Mouse (Mus musculus) MEL (cell line): ENCODE data around the gene Dffa. TPM values are rescaled to one million over a fixed set of nuclear protein-coding genes. Genes with fewer than 3 reads are reported as not detected.

Experiments used
- DNase-seq: peaks from one replicate; pipeline ENCODE4 v3.0.0; 2011; ENCODE audit warnings: low read depth, low spot score
- H3K27ac ChIP-seq: 2 replicates; pipeline ENCODE4 v1.5.1; 2012; ENCODE audit warnings: low read depth, mild to moderate bottlenecking, control low read depth, low read length, moderate library complexity; ENCODE audit not compliant: control insufficient read depth
- H3K27me3 ChIP-seq, 2 experiments: fragments of 150-350 bp in 1 of 2; sonication (generic) in 1 of 2; 2 replicates each; pipeline ENCODE4 v1.6.1; 2012; ENCODE audit warnings: low read length in 2 of 2, mild to moderate bottlenecking in 2 of 2, improper control_type of control experiment in 1 of 2, moderate library complexity in 1 of 2; ENCODE audit not compliant: insufficient read depth in 2 of 2, control insufficient read depth in 1 of 2
- H3K36me3 ChIP-seq, 2 experiments: 2 replicates each; pipeline ENCODE4 v1.6.1; 2012 to 2014; ENCODE audit warnings: low read length in 2 of 2, improper control_type of control experiment in 1 of 2, inconsistent platforms in 1 of 2, mild to moderate bottlenecking in 1 of 2; ENCODE audit not compliant: insufficient read depth in 2 of 2, control insufficient read depth in 1 of 2
- H3K4me1 ChIP-seq, 2 experiments: fragments of 150-350 bp in 1 of 2; sonication (generic) in 1 of 2; 2 replicates each; pipeline ENCODE4 v1.6.1; 2012; ENCODE audit warnings: low read length in 2 of 2, improper control_type of control experiment in 1 of 2, mild to moderate bottlenecking in 1 of 2; ENCODE audit not compliant: insufficient read depth in 2 of 2, control insufficient read depth in 1 of 2
- H3K4me3 ChIP-seq, 2 experiments: fragments of 150-350 bp in 1 of 2; sonication (generic) in 1 of 2; 2 replicates each; pipeline ENCODE4 v1.5.1; 2012; ENCODE audit warnings: low read depth in 2 of 2, low read length in 2 of 2, mild to moderate bottlenecking in 2 of 2, moderate library complexity in 2 of 2, control low read depth in 1 of 2, improper control_type of control experiment in 1 of 2; ENCODE audit not compliant: control insufficient read depth in 1 of 2, insufficient read depth in 1 of 2
- H3K79me2 ChIP-seq: 2 replicates; pipeline ENCODE4 v1.6.1; 2012; ENCODE audit warnings: mild to moderate bottlenecking, low read length, moderate library complexity; ENCODE audit not compliant: control insufficient read depth, poor library complexity, insufficient read depth
- H3K9ac ChIP-seq: 2 replicates; pipeline ENCODE4 v1.6.1; 2012; ENCODE audit warnings: low read depth, mild to moderate bottlenecking, control low read depth, low read length, moderate library complexity; ENCODE audit not compliant: control insufficient read depth, poor library complexity, severe bottlenecking
- H3K9me3 ChIP-seq: fragments of 150-350 bp; sonication (generic); replicated peaks from 2 replicates; pipeline ENCODE4 v1.6.1; 2012; ENCODE audit warnings: mild to moderate bottlenecking, low read length, improper control_type of control experiment, moderate library complexity; ENCODE audit not compliant: insufficient read depth
- BHLHE40 ChIP-seq: IDR thresholded peaks from 2 replicates; pipeline ENCODE4 v1.6.1; 2012; ENCODE audit warnings: low read depth, mild to moderate bottlenecking, inconsistent platforms, low read length, improper control_type of control experiment, borderline replicate concordance
- CTCF ChIP-seq, 3 experiments: IDR thresholded peaks in 2 of 3; conservative IDR thresholded peaks in 1 of 3; 2 replicates each; pipeline ENCODE4 v1.5.1; 2011 to 2012; ENCODE audit warnings: low read length in 3 of 3, low read depth in 2 of 3, mild to moderate bottlenecking in 2 of 3, improper control_type of control experiment in 1 of 3, inconsistent platforms in 1 of 3, mixed read lengths in 1 of 3, moderate library complexity in 1 of 3; ENCODE audit not compliant: control insufficient read depth in 1 of 3, insufficient read depth in 1 of 3, poor library complexity in 1 of 3, severe bottlenecking in 1 of 3
- E2F4 ChIP-seq: IDR thresholded peaks from 2 replicates; pipeline ENCODE4 v1.6.1; 2011; ENCODE audit warnings: low read depth, low read length, improper control_type of control experiment, borderline replicate concordance
- EP300 ChIP-seq, 2 experiments: IDR thresholded peaks; 2 replicates each; pipeline ENCODE4 v1.6.1; 2011; ENCODE audit warnings: improper control_type of control experiment in 2 of 2, low read length in 2 of 2, low read depth in 1 of 2, mild to moderate bottlenecking in 1 of 2
- HCFC1 ChIP-seq: IDR thresholded peaks from 2 replicates; pipeline ENCODE4 v1.6.1; 2012; ENCODE audit warnings: low read depth, mild to moderate bottlenecking, inconsistent platforms, low read length, improper control_type of control experiment, moderate library complexity
- MAX ChIP-seq: IDR thresholded peaks from 2 replicates; pipeline ENCODE4 v1.6.1; 2011; ENCODE audit warnings: low read length, improper control_type of control experiment
- MAZ ChIP-seq: IDR thresholded peaks from 2 replicates; pipeline ENCODE4 v1.6.1; 2012; ENCODE audit warnings: low read depth, mild to moderate bottlenecking, inconsistent platforms, low read length, improper control_type of control experiment
- MYB ChIP-seq: IDR thresholded peaks from 2 replicates; pipeline ENCODE4 v1.6.1; 2011; ENCODE audit warnings: mild to moderate bottlenecking, low read depth, low read length, improper control_type of control experiment
- NELFE ChIP-seq: IDR thresholded peaks from 2 replicates; pipeline ENCODE4 v1.6.1; 2011; ENCODE audit warnings: low read depth, low read length, improper control_type of control experiment
- POLR2AphosphoS2 ChIP-seq: IDR thresholded peaks from 2 replicates; pipeline ENCODE4 v1.6.1; 2011; ENCODE audit warnings: low read length, improper control_type of control experiment
- POLR2AphosphoS5 ChIP-seq: IDR thresholded peaks from 2 replicates; pipeline ENCODE4 v1.6.1; 2012; ENCODE audit warnings: low read depth, borderline replicate concordance, mild to moderate bottlenecking, inconsistent platforms, low read length, moderate library complexity, mixed read lengths
- RAD21 ChIP-seq: IDR thresholded peaks from 2 replicates; pipeline ENCODE4 v1.6.1; 2011; ENCODE audit warnings: mild to moderate bottlenecking, low read depth, low read length, improper control_type of control experiment
- RCOR1 ChIP-seq: IDR thresholded peaks from 2 replicates; pipeline ENCODE4 v1.6.1; 2012; ENCODE audit warnings: low read depth, mild to moderate bottlenecking, inconsistent platforms, low read length, improper control_type of control experiment
- SIN3A ChIP-seq: IDR thresholded peaks from 2 replicates; pipeline ENCODE4 v1.6.1; 2012; ENCODE audit warnings: low read length, improper control_type of control experiment, inconsistent platforms
- TBP ChIP-seq: IDR thresholded peaks from 2 replicates; pipeline ENCODE4 v1.8.0; 2011; ENCODE audit warnings: low read depth, low read length, improper control_type of control experiment
- ZKSCAN1 ChIP-seq: IDR thresholded peaks from 2 replicates; pipeline ENCODE4 v1.6.1; 2012; ENCODE audit warnings: low read depth, mild to moderate bottlenecking, inconsistent platforms, low read length, improper control_type of control experiment, moderate library complexity
- ZNF384 ChIP-seq: IDR thresholded peaks from 2 replicates; pipeline ENCODE4 v1.6.1; 2012; ENCODE audit warnings: low read depth, mild to moderate bottlenecking, inconsistent platforms, low read length, improper control_type of control experiment
- polyA plus RNA-seq, 2 experiments: library from polyadenylated mRNA; stranded (reverse) in 1 of 2; unstranded in 1 of 2; fragments of >175 nt in 1 of 2; fragments of >200 nt in 1 of 2; gene quantifications; 2 replicates each; pipeline versions ENCODE4 v1.2.1 to v1.2.4; 2012; ENCODE audit warnings: low replicate concordance in 2 of 2, low read depth in 1 of 2; ENCODE audit not compliant: insufficient read length in 2 of 2, insufficient read depth in 1 of 2, missing spikeins in 1 of 2
- total RNA-seq: library from RNA; depleted of rRNA; stranded (reverse); fragments of 300-350 nt; gene quantifications from 2 replicates; pipeline ENCODE4 v1.2.3, GENCODE M21; 2012

Gene Dffa
- total and polyA plus RNA-seq, 3 experiments = 20.2 to 33.0 TPM; not detected in 1

DNA sequence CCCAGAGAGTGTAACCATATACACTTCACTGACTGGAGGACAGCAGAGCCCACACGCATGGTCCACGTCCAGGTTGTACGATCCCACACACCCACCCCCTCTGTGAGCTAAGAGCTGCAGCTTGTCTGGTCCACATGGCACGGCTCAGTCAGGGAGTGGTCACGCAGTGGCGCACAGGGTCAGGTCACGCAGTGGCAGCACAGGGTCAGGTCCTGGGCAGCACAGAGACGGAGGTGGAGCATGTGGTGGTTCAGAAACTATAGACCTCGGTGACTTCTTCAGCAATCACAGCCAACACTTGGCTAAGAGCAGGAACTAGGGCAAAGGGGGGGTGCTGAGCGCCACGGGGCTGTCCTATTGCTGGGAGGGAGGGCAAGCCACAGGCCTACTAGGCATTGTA is 46.3 kb downstream of the Dffa start:
- no peaks in the 10 kb centered on the region for H3K79me2 ChIP-seq
- DNase-seq = no peak
- H3K27me3 ChIP-seq = no peaks in the 10 kb centered on the region
- no peak overlapping the region for H3K9ac ChIP-seq
- no peak overlapping the region for H3K4me3 ChIP-seq
- peaks cover 0 to 6% of the 10 kb centered on the region in 2 experiments; a peak in 3 of 4 replicates for H3K36me3 ChIP-seq
- H3K9me3 ChIP-seq = no peaks in the 10 kb centered on the region
- no peak overlapping the region for H3K27ac ChIP-seq
- TF ChIP-seq E2F4 (no peak), BHLHE40 (no peak), MAX (no peak), MAZ (no peak)
- no peaks in the 10 kb centered on the region; a peak in 1 of 4 replicates for H3K4me1 ChIP-seq

DNA sequence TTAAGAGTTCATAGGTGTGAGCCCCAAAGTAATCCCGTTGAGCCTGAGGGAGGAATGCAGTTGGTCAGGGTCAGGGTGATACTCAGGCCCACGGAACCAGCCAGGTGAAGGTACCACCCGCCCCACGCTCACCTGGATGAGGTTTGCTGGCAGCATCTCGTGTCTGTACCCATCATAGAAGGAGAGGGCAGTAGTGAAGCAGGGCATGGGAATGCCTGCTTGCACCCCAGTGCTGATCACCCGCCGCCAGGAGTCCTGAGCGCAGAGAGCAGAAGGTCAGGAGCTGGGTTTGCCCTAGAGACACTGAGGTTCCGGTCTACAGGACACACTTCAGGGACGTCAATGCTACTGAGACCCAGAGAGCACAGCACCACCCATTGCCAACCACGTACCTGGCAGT is 46.8 kb downstream of the Dffa start:
- H3K27ac ChIP-seq = no peak overlapping the region

DNA sequence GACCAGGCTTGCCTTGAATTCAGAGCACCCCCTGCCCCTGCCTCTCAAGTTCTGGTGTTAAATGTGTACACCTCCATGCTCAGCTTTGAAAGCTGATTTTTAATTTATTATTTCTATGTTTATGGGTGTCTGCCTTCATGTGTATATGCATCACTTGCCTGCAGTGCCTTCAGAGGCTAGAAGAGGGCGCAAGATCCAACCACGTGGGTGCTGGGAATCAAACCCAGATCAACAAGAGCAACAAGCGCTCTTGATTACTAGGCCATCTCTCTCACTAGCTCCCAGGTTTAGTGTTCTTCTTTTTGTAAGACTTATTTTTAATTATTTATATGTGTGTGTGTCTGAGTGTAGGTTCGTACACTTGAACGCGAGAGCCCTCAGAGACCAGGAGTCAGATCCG is 50.9 kb downstream of the Dffa start:
- H3K27ac ChIP-seq = no peak overlapping the region
- peaks cover 14 to 17% of the 10 kb centered on the region in 2 experiments for H3K36me3 ChIP-seq
- H3K27me3 ChIP-seq = no peaks in the 10 kb centered on the region
- no peak for DNase-seq
- no peaks in the 10 kb centered on the region for H3K9me3 ChIP-seq
- H3K9ac ChIP-seq = no peak overlapping the region
- no peak for TF ChIP-seq SIN3A
- peak in 2 of 3 experiments; percentile 10 to 22; a peak in 3 of 6 replicates for TF ChIP-seq CTCF (IDR thresholded peaks at IDR 0.05 in 2 of 3, conservative IDR thresholded peaks at IDR 0.05 in 1 of 3; ENCODE audit: control insufficient read depth in 1 of 3, insufficient read depth in 1 of 3, low read depth in 2 of 3, low read length in 3 of 3, poor library complexity in 1 of 3, severe bottlenecking in 1 of 3)
- TF ChIP-seq, all 39 proteins: peak for 1
- Histone ChIP-seq H3K4me3 (no peak overlapping the region), H3K4me1 (peaks cover 11 to 15% of the 10 kb centered on the region in 2 experiments), H3K79me2 (no peaks in the 10 kb centered on the region)

More for the DNA sequence above, 46.8 kb downstream of the Dffa start:
- no peaks in the 10 kb centered on the region for H3K79me2 ChIP-seq
- no peak overlapping the region for H3K4me3 ChIP-seq
- no peaks in the 10 kb centered on the region; a peak in 1 of 4 replicates for H3K4me1 ChIP-seq
- TF ChIP-seq EP300 (IDR thresholded peaks at IDR 0.05; ENCODE audit: low read depth in 1 of 2, low read length in 2 of 2) (no peak), E2F4 (no peak)
- H3K9me3 ChIP-seq = no peaks in the 10 kb centered on the region
- H3K36me3 ChIP-seq = peaks cover 0 to 6% of the 10 kb centered on the region in 2 experiments; a peak in 3 of 4 replicates
- H3K27me3 ChIP-seq = no peaks in the 10 kb centered on the region
- no peak overlapping the region for H3K9ac ChIP-seq
- no peak for DNase-seq

DNA sequence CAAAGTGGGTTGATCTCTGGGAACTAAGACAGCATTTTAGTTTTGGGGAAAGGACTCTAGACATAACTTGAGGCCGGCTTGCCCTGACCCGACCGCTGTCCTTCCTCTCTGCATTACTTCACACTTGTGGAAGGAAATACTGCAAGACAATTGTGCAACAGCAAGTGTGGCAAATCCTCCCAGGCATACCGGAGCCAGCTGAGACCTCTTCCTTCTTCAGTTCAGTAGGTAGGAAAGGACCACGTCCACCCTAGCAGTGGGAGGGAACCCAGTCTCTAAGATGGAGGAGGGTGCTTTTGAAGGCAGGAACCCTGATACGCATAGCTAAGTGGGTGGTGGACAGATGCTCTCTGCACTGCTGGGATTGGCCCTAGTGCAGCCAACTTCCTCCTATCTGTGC is 51.8 kb downstream of the Dffa start:
- no peak for TF ChIP-seq POLR2AphosphoS2
- TF ChIP-seq MAX = no peak
- TF ChIP-seq POLR2AphosphoS5 = no peak
- TF ChIP-seq MYB = no peak
- TF ChIP-seq RCOR1 = no peak
- TF ChIP-seq E2F4 = no peak
- no peak for TF ChIP-seq BHLHE40
- TF ChIP-seq TBP = no peak
- TF ChIP-seq RAD21 = no peak
- no peak for TF ChIP-seq HCFC1
- no peak for TF ChIP-seq ZNF384
- TF ChIP-seq NELFE = no peak
- no peak for TF ChIP-seq MAZ
- TF ChIP-seq ZKSCAN1 = no peak
- TF ChIP-seq SIN3A = no peak
- DNase-seq = no peak
- H3K79me2 ChIP-seq = no peaks in the 10 kb centered on the region
- H3K4me3 ChIP-seq = no peak overlapping the region
- no peak overlapping the region for H3K27ac ChIP-seq
- H3K36me3 ChIP-seq = peaks cover 14 to 25% of the 10 kb centered on the region in 2 experiments
- no peaks in the 10 kb centered on the region for H3K27me3 ChIP-seq
- H3K4me1 ChIP-seq = peaks cover 12 to 23% of the 10 kb centered on the region in 2 experiments
- no peak overlapping the region for H3K9ac ChIP-seq
- H3K9me3 ChIP-seq = no peaks in the 10 kb centered on the region
